Comparison of ENCODE assay signal across 7 mouse cellular contexts in genomic region chr14:16365362-16366173, GRCm38 (mm10). TPM values are rescaled to one million over a fixed set of nuclear protein-coding genes. Genes with fewer than 3 reads are reported as not detected.
DNase-seq lines count a peak whose midpoint lies in the region; ATAC-seq and TF ChIP-seq lines count a peak whose summit lies in the region.

No protein-coding gene starts in this region.

- peak overlapping the region; percentile 76 for H3K4me2 ChIP-seq in embryonic facial prominence, embryonic 12.5 days (replicated peaks)
- H3K4me2 ChIP-seq in limb, embryonic 14.5 days (replicated peaks; ENCODE audit: low read depth, low read length, severe bottlenecking): peak overlapping the region; percentile 47
- peak overlapping the region; percentile 90 for H3K4me2 ChIP-seq in midbrain, embryonic 16.5 days (ENCODE audit: low read length)

- TF ChIP-seq POLR2A in heart, adult 2 months (IDR thresholded peaks at IDR 0.05; ENCODE audit: insufficient read depth, low read depth, low read length): no peak
- peak; percentile 12; the same call in 1 of the 2 replicates for TF ChIP-seq POLR2A in limb, embryonic 14.5 days (IDR thresholded peaks at IDR 0.05; ENCODE audit: borderline replicate concordance, extremely low read depth, insufficient read depth, insufficient read length)
- no peak; the same call in 1 of the 2 replicates for TF ChIP-seq POLR2A in spleen, adult 2 months (IDR thresholded peaks at IDR 0.05; ENCODE audit: low read depth, low read length)

- peak overlapping the region; percentile 98 for H3K9ac ChIP-seq in embryonic facial prominence, embryonic 12.5 days
- peak overlapping the region; percentile 89 for H3K9ac ChIP-seq in heart, adult 2 months (ENCODE audit: low read depth, low read length)
- peak overlapping the region; percentile 99 for H3K9ac ChIP-seq in limb, embryonic 14.5 days (ENCODE audit: low read depth, low read length, severe bottlenecking)
- peak overlapping the region; percentile 98 for H3K9ac ChIP-seq in midbrain, embryonic 16.5 days (ENCODE audit: low read depth, low read length)

- TF ChIP-seq CTCF in heart, adult 2 months (IDR thresholded peaks at IDR 0.05): no peak
- no peak for TF ChIP-seq CTCF in spleen, adult 2 months (IDR thresholded peaks at IDR 0.05; ENCODE audit: extremely low read depth, insufficient read depth, insufficient read length, insufficient replicate concordance)

- H3K4me1 ChIP-seq in embryonic facial prominence, embryonic 12.5 days: peaks cover 13% of the 10 kb centered on the region
- H3K4me1 ChIP-seq in heart, adult 2 months (ENCODE audit: control insufficient read depth, insufficient read depth, low read length): peaks cover 6% of the 10 kb centered on the region
- H3K4me1 ChIP-seq in limb, embryonic 14.5 days (ENCODE audit: control insufficient read depth, insufficient read depth, low read length): peaks cover 16% of the 10 kb centered on the region
- H3K4me1 ChIP-seq in midbrain, embryonic 16.5 days (ENCODE audit: control insufficient read depth, insufficient read depth, low read length): peaks cover 25% of the 10 kb centered on the region
- H3K4me1 ChIP-seq in spleen, adult 2 months (ENCODE audit: control insufficient read depth, insufficient read depth, insufficient read length): peaks cover 3% of the 10 kb centered on the region; the same call in 1 of the 2 replicates

- no peak for TF ChIP-seq EP300 in heart, adult 2 months (IDR thresholded peaks at IDR 0.05; ENCODE audit: insufficient read depth, low read depth, low read length)

- intact Hi-C loops in heart, adult 2 months (cut with DNase I): loop anchor here (2.0 to 10.0 kb wide), 3 partner anchors 13 to 931 kb away; partner anchors contain the start of genes Lrrc3b, Ngly1 and Oxsm

- under 1% methylated on average over 87 of the region's 87 CpGs for WGBS in embryonic facial prominence, embryonic 12.5 days
- under 1% methylated on average over 81 of the region's 87 CpGs for WGBS in heart, adult 2 months
- WGBS in limb, embryonic 14.5 days: under 1% methylated on average over 61 of the region's 87 CpGs
- WGBS in midbrain, embryonic 16.5 days: under 1% methylated on average over 80 of the region's 87 CpGs
- under 1% methylated on average over 87 of the region's 87 CpGs for WGBS in spleen, adult 2 months

- DNase-seq in adrenal gland, postnatal 14 days: peak; percentile 86
- DNase-seq in heart, adult 2 months: peak; percentile 83
- DNase-seq in kidney, adult 8-10 months: peak; percentile 38 to 57
- DNase-seq in limb, embryonic 14.5 days (ENCODE audit: low spot score): peak; percentile 42
- DNase-seq in spleen, adult 2 months (ENCODE audit: low read depth in 1 of 2, low spot score in 2 of 2): peak in 1 of 2 experiments; percentile 48

- no peaks in the 10 kb centered on the region for H3K9me3 ChIP-seq in embryonic facial prominence, embryonic 12.5 days
- no peaks in the 10 kb centered on the region for H3K9me3 ChIP-seq in limb, embryonic 14.5 days (ENCODE audit: control insufficient read depth, low read length)
- H3K9me3 ChIP-seq in midbrain, embryonic 16.5 days (replicated peaks; ENCODE audit: control insufficient read depth, low read length, poor library complexity, severe bottlenecking): no peaks in the 10 kb centered on the region

- peaks cover 3% of the 10 kb centered on the region; the same call in 1 of the 2 replicates for H3K36me3 ChIP-seq in embryonic facial prominence, embryonic 12.5 days
- H3K36me3 ChIP-seq in heart, adult 2 months (ENCODE audit: control insufficient read depth, insufficient read depth, low read length): peaks cover 17% of the 10 kb centered on the region
- no peaks in the 10 kb centered on the region for H3K36me3 ChIP-seq in limb, embryonic 14.5 days (ENCODE audit: control insufficient read depth, insufficient read depth, low read length)
- H3K36me3 ChIP-seq in midbrain, embryonic 16.5 days (ENCODE audit: control insufficient read depth, insufficient read depth, low read length): no peaks in the 10 kb centered on the region
- H3K36me3 ChIP-seq in spleen, adult 2 months (ENCODE audit: control insufficient read depth, insufficient read depth, low read length): no peaks in the 10 kb centered on the region

- peak; percentile 65 for ATAC-seq in embryonic facial prominence, embryonic 12.5 days (ENCODE audit: insufficient number of reproducible peaks, insufficient read depth, low FRiP score, low TSS enrichment)
- peak; percentile 48 for ATAC-seq in limb, embryonic 14.5 days (ENCODE audit: low FRiP score, low read depth)
- ATAC-seq in midbrain, embryonic 16.5 days: peak; percentile 73

- no peaks in the 10 kb centered on the region for H3K79me2 ChIP-seq in heart, adult 2 months (replicated peaks; ENCODE audit: control insufficient read depth, insufficient read depth, low read length)

- no peaks in the 10 kb centered on the region for H3K27me3 ChIP-seq in embryonic facial prominence, embryonic 12.5 days
- H3K27me3 ChIP-seq in heart, adult 2 months (ENCODE audit: control insufficient read depth, insufficient read depth, low read length): no peaks in the 10 kb centered on the region
- H3K27me3 ChIP-seq in limb, embryonic 14.5 days (ENCODE audit: control insufficient read depth, insufficient read depth, low read length): no peaks in the 10 kb centered on the region
- no peaks in the 10 kb centered on the region for H3K27me3 ChIP-seq in midbrain, embryonic 16.5 days (ENCODE audit: control insufficient read depth, insufficient read depth, low read depth, low read length)
- no peaks in the 10 kb centered on the region for H3K27me3 ChIP-seq in spleen, adult 2 months (ENCODE audit: control insufficient read depth, insufficient read depth, low read length)

- peak overlapping the region; percentile 98 for H3K27ac ChIP-seq in embryonic facial prominence, embryonic 12.5 days
- H3K27ac ChIP-seq in heart, adult 2 months: peak overlapping the region; percentile 87
- peak overlapping the region; percentile 97 for H3K27ac ChIP-seq in limb, embryonic 14.5 days (replicated peaks; ENCODE audit: low read depth, low read length)
- peak overlapping the region; percentile 100 for H3K27ac ChIP-seq in midbrain, embryonic 16.5 days (ENCODE audit: low read length)
- H3K27ac ChIP-seq in spleen, adult 2 months (ENCODE audit: insufficient read depth, low read length): peak overlapping the region; percentile 99

- H3K4me3 ChIP-seq in embryonic facial prominence, embryonic 12.5 days: peak overlapping the region; percentile 71
- H3K4me3 ChIP-seq in heart, adult 2 months: peak overlapping the region; percentile 96
- peak overlapping the region; percentile 96 for H3K4me3 ChIP-seq in limb, embryonic 14.5 days (replicated peaks; ENCODE audit: low read length)
- H3K4me3 ChIP-seq in midbrain, embryonic 16.5 days (ENCODE audit: low read depth, low read length): peak overlapping the region; percentile 96
- peak overlapping the region; percentile 100 for H3K4me3 ChIP-seq in spleen, adult 2 months (ENCODE audit: extremely low read depth, insufficient read depth, insufficient read length)

RNA-seq across cellular contexts. Expression of gene Top2b, which starts 0.6 kb away (rescaled TPM):
- 74.9 and 80.4 TPM in 2 replicates for total RNA-seq in adrenal gland, postnatal 14 days (2021)
- 97.8 and 109 TPM in 2 replicates for polyA plus RNA-seq in embryonic facial prominence, embryonic 12.5 days (2016; fragmentation: Nextera tagmentation; extraction: Ambion mirVana)
- 10 to 100 TPM; 49.1 to 55.1 TPM for total RNA-seq in heart, adult 2 months (2021)
- 9.9 and 30.3 TPM in 2 replicates for polyA plus RNA-seq in heart, adult 2 months (2012; rRNA removed)
- polyA plus RNA-seq in limb, embryonic 14.5 days (2012; rRNA removed): 52.9 and 73.0 TPM in 2 replicates
- polyA plus RNA-seq in limb, embryonic 14.5 days (2014; fragmentation: Nextera tagmentation; extraction: Ambion mirVana): 91.9 and 100 TPM in 2 replicates
- 88.8 and 106 TPM in 2 replicates for polyA plus RNA-seq in midbrain, embryonic 16.5 days (2015; fragmentation: Nextera tagmentation; extraction: Ambion mirVana)
- polyA plus RNA-seq in spleen, adult 2 months (2012; rRNA removed): 4.8 and 6.7 TPM in 2 replicates
